Mouse (Mus musculus) thymus, postnatal 36 days (tissue): ENCODE results near the gene 9830107B12Rik.
"Not testable (repeated sequence)": the region's sequence is repeated elsewhere in the genome, so short reads cannot be mapped to it uniquely, and the experiment has no call there.

Experiments used
- DNase-seq, 2 experiments: peaks; one replicate each; pipeline ENCODE4 v3.0.0; 2022; ENCODE audit warnings: mixed read lengths in 2 of 2

9830107B12Rik gene

GRCm38 (mm10) chr17:48146120-48146519 lies at the start of gene 9830107B12Rik:
TSS of gene 9830107B12Rik (minus strand) at chr17:48146268.
- DNase-seq = no peak

DNA sequence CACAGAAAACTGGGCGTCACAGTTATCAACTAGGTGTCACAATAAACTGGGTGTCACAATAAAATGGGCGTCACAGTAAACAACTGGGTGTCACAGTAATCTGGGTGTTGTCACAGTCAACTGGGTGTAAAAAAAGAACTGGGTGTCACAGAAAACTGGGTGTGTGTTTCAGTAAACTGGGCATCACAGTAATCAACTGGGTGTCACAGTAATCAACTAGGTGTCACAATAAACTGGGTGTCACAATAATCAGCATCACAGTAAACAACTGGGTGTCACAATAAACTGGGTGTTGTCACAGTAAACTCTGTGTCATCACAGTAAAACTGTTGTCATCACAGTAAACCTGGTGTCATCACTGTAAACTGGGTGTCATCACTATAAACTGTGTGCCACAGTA lies 46.3 kb upstream of the 9830107B12Rik start:
- no peak for DNase-seq

DNA sequence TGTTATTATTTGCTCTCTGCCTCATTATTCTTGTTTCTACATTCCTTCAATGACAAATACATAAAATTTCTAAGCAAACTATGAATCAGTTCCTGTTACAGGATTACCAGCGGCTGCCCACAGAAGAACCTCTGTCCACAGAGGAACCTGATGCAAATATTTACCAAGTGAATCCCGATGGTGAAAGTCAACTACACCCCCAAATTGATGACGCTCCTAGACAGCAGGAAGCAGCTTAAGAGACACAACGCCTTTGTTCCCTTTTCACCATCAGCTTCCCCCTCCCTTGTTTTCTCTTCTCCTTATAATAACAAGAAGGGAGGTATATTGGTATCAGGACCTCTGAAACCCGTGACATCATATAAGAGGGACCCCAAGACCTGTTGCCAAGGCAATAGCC lies 39.2 kb upstream of the 9830107B12Rik start:
- DNase-seq = no peak

DNA sequence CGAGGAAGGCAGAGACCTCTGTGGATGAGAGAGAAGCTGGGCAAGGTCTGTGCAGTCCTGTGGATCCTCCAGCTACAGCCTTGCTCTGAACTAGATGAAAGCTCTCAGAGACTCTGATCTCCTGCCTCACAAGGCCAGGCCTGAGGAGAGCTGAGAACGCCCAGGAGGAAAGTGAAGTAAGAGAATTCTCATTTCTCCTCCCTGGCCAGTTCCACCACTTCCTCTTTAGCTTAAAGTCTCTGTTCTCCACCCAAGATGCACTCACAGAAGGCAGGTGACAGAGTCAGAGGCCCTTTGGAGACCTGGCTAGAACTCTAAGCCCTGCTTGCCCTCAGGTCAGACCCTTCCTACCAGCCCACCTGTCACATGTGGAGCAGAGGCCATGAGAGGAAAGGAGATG lies 21.0 kb upstream of the 9830107B12Rik start, which contains the start of gene A530064D06Rik:
TSS of gene A530064D06Rik (minus strand) at position 173 of the 400 bp plus-strand sequence.
- not testable (repeated sequence) for DNase-seq

GRCm38 (mm10) chr17:48157382-48158076 lies 11.5 kb upstream of the 9830107B12Rik start:
- no peak for DNase-seq

DNA sequence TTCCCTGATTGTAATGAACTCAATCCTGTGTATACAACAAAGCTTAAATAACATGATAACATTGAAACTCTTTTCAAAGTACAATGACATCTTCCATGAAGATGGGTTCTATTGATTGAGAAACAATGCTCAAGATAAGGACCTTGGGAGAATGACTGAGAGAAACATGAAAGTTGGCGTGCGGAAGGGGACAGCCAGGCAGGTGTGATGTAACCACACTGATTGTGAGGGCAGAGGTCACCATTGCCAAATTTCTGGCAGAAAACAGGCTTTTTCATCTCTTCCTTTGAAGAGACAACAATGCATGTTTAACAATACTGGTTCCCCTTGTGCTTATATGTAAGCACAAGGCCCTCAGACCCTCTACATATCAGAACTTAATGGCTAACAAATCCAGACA lies 13.3 kb downstream of the 9830107B12Rik start:
- no peak for DNase-seq

- DNase-seq = no peak
These were observed 25.6 kb downstream of the 9830107B12Rik start for GRCm38 (mm10) chr17:48120456-48120855.

GRCm38 (mm10) chr17:48119656-48120055 lies 26.4 kb downstream of the 9830107B12Rik start:
- DNase-seq = peak; percentile 62 to 78

DNA sequence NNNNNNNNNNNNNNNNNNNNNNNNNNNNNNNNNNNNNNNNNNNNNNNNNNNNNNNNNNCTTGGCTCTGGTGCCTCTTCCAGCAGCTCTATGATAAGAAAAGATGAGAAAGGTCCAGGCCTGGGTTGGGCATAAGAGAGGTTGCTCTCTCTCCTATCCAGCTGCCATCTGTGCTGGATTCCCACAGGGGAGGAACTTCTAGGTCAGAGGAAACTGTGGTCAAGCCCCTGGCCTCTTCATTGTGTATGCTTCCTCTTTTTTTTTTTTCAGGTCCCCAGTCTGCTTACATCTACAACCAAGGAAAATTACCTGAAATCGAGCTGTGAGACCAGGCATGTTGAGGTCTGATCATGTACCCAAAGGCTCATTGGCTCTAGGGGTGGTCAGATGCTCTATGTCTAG lies 27.5 kb downstream of the 9830107B12Rik start:
- no peak for DNase-seq

- DNase-seq = peak; percentile 35 to 52
These were observed 35.4 kb downstream of the 9830107B12Rik start for GRCm38 (mm10) chr17:48110547-48111287.

DNA sequence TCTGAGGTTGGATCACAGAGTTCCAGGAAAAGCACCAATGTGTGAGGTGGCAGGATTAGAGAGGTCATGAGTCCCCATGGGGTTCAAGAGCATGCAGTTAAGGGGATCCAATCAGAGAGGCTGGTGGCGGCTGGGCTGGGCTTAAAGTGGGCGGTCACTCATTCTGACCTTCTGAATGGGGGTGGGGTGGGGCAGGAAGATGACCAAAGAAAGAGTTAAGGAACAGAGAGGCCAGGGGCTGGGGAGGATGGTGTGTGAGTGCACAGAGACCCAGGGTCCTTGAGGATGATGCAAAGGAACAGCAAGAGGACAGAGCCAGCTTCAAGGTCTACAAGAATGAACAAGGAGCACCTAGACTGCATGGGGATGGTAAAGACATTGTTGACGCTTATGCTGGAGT lies 37.5 kb downstream of the 9830107B12Rik start:
- no peak for DNase-seq

- no peak for DNase-seq
These were observed 38.2 kb downstream of the 9830107B12Rik start for GRCm38 (mm10) chr17:48107862-48108261.

DNA sequence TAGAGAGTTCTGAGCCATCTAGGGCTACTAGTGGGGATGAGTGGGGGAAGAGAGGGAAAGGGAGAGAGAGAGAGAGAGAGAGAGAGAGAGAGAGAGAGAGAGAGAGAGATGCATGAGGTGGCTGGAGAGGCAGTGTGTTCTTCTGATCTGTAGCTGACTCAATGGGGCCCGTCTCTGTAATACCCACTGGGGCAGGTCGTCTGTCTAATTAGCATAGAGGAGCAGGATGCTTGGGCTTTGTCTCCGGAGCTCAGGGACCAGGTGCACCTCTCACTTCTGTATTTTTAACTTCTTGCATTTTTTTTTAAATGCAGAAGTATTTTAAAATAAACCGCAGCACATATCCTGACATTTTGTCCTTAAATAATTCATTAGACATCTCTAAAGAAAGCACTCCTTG lies 38.7 kb downstream of the 9830107B12Rik start:
- no peak for DNase-seq

- peak; percentile 85 to 87 for DNase-seq
These were observed 45.3 kb downstream of the 9830107B12Rik start for GRCm38 (mm10) chr17:48100441-48101417.

DNA sequence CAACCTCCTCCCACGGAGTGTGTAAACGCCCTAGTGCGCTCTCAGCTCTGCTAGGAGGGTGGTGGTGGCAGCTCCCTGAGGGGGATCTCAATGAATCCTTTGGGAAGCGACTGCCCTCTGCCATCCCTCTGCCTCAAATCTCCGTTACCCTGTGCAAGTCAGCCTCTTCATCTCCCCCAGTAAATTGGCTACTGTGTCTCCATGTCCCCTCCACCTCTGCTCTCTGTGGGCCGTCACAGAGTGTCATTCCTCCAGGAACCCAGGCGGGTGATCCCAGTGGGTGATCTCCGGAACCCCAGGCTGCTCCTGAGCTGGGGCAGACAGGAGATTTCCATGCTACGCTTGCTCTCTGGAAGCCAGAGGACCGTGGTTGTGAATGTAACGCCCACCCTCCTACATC lies 46.8 kb downstream of the 9830107B12Rik start:
- DNase-seq = no peak

DNA sequence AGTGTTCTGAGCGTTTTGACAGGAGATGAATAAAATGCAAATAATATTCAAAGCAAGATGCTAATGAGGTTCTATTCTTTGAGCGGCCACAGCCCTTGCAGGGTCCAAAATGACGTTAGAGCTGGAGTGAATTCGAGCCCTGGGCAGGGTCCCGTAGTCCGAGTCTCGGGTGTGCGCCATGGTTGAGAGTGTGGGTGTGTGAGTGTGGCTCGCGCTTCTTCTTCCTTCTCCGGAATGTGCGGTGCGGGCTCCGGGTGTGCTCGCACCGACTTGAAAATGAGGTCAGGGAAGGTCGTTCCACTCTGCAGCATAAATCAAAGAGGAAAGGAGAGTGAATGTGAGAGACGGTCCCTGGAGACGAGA lies 47.6 kb downstream of the 9830107B12Rik start:
- DNase-seq = peak in 1 of 2 experiments; percentile 10

DNA sequence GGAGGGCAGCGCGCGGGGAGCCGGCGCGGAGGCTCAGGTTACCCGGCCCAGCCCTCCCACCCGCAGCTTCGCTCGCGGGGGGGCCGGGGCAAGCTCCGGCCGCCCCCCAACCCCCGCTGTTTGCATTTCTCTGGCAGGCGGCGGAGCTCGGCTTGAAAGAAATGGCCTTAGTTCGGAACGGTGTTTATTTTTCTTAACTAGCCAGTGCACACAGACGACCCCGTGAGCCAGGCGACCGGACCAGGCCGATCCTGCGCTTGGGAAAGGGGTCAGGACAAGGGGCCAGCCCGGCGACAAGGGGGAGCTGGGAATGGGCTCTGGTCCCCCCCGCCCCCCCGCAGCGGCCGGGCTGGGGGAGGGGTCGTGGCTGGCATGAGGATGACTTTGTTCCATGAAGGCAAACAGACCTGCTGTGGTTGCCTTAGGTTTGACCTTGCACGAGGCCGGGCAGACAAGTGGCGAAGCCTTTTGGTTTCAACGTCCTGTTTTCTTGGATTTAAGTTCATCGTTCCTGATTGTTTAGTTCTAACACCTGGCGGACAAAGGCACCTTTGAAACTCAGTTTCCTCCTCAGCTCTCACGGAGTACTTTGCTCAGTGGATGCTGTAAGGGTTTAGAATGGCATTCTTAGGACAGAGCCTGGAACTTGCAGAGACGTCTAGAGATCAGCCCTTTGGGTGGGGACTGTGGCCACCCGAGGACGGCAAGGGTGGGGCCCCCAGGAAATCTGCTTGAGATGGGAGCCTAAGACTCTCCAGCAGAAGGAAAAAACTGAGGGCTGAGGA lies 48.1 kb downstream of the 9830107B12Rik start:
- DNase-seq = no peak

- peak; percentile 48 to 54 for DNase-seq
These were observed 48.9 kb downstream of the 9830107B12Rik start for GRCm38 (mm10) chr17:48097011-48097742.

DNA sequence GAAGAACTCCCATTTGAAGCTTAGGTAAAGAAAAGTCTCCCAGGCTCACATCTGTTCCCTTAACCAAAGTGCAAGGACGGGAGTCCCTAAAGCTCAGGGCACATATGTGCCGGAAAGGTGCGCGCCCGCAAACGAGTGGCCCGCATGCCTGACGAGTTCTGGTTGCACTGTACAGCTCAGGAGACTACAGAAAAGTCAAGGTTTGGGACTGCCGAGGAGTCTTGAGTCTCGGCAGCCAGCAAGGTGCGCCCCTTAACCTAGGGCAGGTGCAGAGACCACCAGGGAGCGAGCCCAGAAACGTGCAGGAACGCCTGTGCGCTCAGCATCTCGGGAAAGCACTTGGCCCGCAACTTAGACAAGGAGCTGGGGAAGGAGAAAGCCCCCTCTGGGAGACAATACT lies 49.7 kb downstream of the 9830107B12Rik start:
- no peak for DNase-seq

DNA sequence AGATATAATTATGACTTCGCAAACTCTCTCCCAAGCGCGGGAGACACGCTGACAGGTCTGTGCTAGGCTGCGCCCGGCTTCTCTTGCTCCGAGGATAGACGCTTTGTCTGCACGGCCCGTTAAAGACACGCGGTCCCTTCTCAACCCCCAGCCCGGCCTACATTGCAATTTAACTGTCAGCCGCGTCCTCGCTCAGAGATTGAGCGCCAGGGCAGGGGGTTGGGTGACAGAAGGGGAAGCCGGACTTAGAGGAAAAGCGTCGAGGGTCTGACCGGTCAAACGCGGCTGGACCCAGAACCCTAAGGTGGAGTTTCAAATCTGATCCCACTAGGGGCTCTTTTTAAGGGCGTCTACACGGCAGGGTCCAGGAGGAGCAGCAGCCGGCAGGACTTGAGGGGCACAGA lies 50.3 kb downstream of the 9830107B12Rik start:
- DNase-seq = no peak
